27 mouse cellular contexts compared by ENCODE assay signal in genomic region chr4:98555666-98556065, GRCm38 (mm10).
DNase-seq lines count a peak whose midpoint lies in the region; ATAC-seq and TF ChIP-seq lines count a peak whose summit lies in the region.
"Had no signal": no experiment of that assay in that cellular context is flagged by ENCODE, and none has a peak within 500 bp of the region (broad histone marks: within the 10 kb centered on the region; RNA-seq: fewer than 3 reads in every experiment).

No protein-coding gene starts in this region.

- H3K9me3 ChIP-seq in hindbrain, embryonic 13.5 days, result no peaks in the 10 kb centered on the region
- H3K9me3 ChIP-seq in hindbrain, embryonic 11.5 days (ENCODE audit: control insufficient read depth, low read length), result no peaks in the 10 kb centered on the region
- no peaks in the 10 kb centered on the region for H3K9me3 ChIP-seq in forebrain, embryonic 15.5 days
- H3K9me3 ChIP-seq in hindbrain, postnatal 0 days (ENCODE audit: low read length), result no peaks in the 10 kb centered on the region
- H3K9me3 ChIP-seq: embryonic facial prominence, embryonic 15.5 days; heart, embryonic 10.5 days; intestine, embryonic 15.5 days; limb, embryonic 13.5 days; liver, embryonic 12.5 days; neural tube, embryonic 15.5 days had no signal

- DNase-seq in hindbrain, embryonic 11.5 days (ENCODE audit: low spot score), result no peak
- peak; percentile 85 for DNase-seq in brain, embryonic 14.5 days (ENCODE audit: low read depth)
- DNase-seq in hindbrain, postnatal 0 days (ENCODE audit: low spot score), result peak; percentile 43
- no peak for DNase-seq in thymus, postnatal 25 days
- no peak for DNase-seq in heart, adult 2 months
- DNase-seq: adrenal gland, postnatal 10 days; B cell, adult 2 months; cerebellum, adult 8-10 months; gastrocnemius, postnatal 36 days; heart, postnatal 4 days; kidney, postnatal 25 days; layer of hippocampus, postnatal 36 days; lung, adult 18-20 months; lung, postnatal 10 days; thymus, adult 2 months had no signal

- no peak for TF ChIP-seq CTCF in brain, embryonic 14.5 days (IDR thresholded peaks at IDR 0.05; ENCODE audit: borderline replicate concordance, extremely low read depth, insufficient read depth, insufficient read length)
- TF ChIP-seq CTCF in hindbrain, postnatal 0 days (IDR thresholded peaks at IDR 0.05; ENCODE audit: low read depth), result no peak
- TF ChIP-seq CTCF in heart, adult 2 months (IDR thresholded peaks at IDR 0.05), result no peak

- no peak for TF ChIP-seq EP300 in heart, adult 2 months (IDR thresholded peaks at IDR 0.05; ENCODE audit: insufficient read depth, low read depth, low read length)

- peak overlapping the region; percentile 32; the same call in 1 of the 2 replicates for H3K27ac ChIP-seq in hindbrain, embryonic 13.5 days
- H3K27ac ChIP-seq in hindbrain, embryonic 11.5 days (ENCODE audit: low read depth, low read length), result no peak overlapping the region
- peak overlapping the region; percentile 49 for H3K27ac ChIP-seq in forebrain, embryonic 15.5 days (replicated peaks)
- no peak overlapping the region for H3K27ac ChIP-seq in hindbrain, postnatal 0 days
- H3K27ac ChIP-seq in heart, adult 2 months, result no peak overlapping the region
- H3K27ac ChIP-seq: embryonic facial prominence, embryonic 15.5 days; heart, embryonic 10.5 days; intestine, embryonic 15.5 days; limb, embryonic 13.5 days; liver, embryonic 12.5 days; neural tube, embryonic 15.5 days; stomach, postnatal 0 days had no signal

- peak; percentile 62; the same call in 1 of the 2 replicates for ATAC-seq in hindbrain, embryonic 13.5 days (ENCODE audit: low FRiP score)
- ATAC-seq in hindbrain, embryonic 11.5 days (ENCODE audit: low FRiP score), result no peak
- peak; percentile 67 for ATAC-seq in forebrain, embryonic 15.5 days (replicated peaks)
- peak; percentile 50; the same call in 1 of the 2 replicates for ATAC-seq in hindbrain, postnatal 0 days
- ATAC-seq: activated CD4-positive, CD25-positive, alpha-beta regulatory T cell, adult 4 months; intestine, embryonic 15.5 days; liver, embryonic 12.5 days had no signal

- peaks cover 13% of the 10 kb centered on the region for H3K4me1 ChIP-seq in hindbrain, embryonic 13.5 days (replicated peaks)
- H3K4me1 ChIP-seq in hindbrain, embryonic 11.5 days (replicated peaks; ENCODE audit: control insufficient read depth, insufficient read depth, low read length), result no peaks in the 10 kb centered on the region
- H3K4me1 ChIP-seq in forebrain, embryonic 15.5 days, result peaks cover 23% of the 10 kb centered on the region
- no peaks in the 10 kb centered on the region for H3K4me1 ChIP-seq in hindbrain, postnatal 0 days (ENCODE audit: insufficient read depth, low read length)
- no peaks in the 10 kb centered on the region; the same call in 1 of the 2 replicates for H3K4me1 ChIP-seq in heart, adult 2 months (ENCODE audit: control insufficient read depth, insufficient read depth, low read length)
- H3K4me1 ChIP-seq: embryonic facial prominence, embryonic 15.5 days; heart, embryonic 10.5 days; liver, embryonic 12.5 days had no signal

- 69% methylated on average over 2 of the region's 2 CpGs for WGBS in hindbrain, embryonic 13.5 days
- WGBS in hindbrain, embryonic 11.5 days, result 85% methylated on average over 2 of the region's 2 CpGs
- 28% methylated on average over 2 of the region's 2 CpGs for WGBS in forebrain, embryonic 15.5 days
- WGBS in hindbrain, postnatal 0 days, result 57% methylated on average over 2 of the region's 2 CpGs
- WGBS in heart, adult 2 months, result 95% methylated on average over 2 of the region's 2 CpGs

- H3K27me3 ChIP-seq in hindbrain, embryonic 13.5 days, result no peaks in the 10 kb centered on the region
- H3K27me3 ChIP-seq in hindbrain, embryonic 11.5 days (ENCODE audit: control insufficient read depth, insufficient read depth, low read length), result no peaks in the 10 kb centered on the region
- H3K27me3 ChIP-seq in forebrain, embryonic 15.5 days, result no peaks in the 10 kb centered on the region
- no peaks in the 10 kb centered on the region for H3K27me3 ChIP-seq in hindbrain, postnatal 0 days (ENCODE audit: insufficient read depth, low read length)
- H3K27me3 ChIP-seq in heart, adult 2 months (ENCODE audit: control insufficient read depth, insufficient read depth, low read length), result no peaks in the 10 kb centered on the region
- H3K27me3 ChIP-seq: CH12.LX; embryonic facial prominence, embryonic 15.5 days; intestine, embryonic 15.5 days; limb, embryonic 13.5 days; liver, embryonic 12.5 days; neural tube, embryonic 15.5 days had no signal

- H3K36me3 ChIP-seq in hindbrain, embryonic 13.5 days, result no peaks in the 10 kb centered on the region
- no peaks in the 10 kb centered on the region for H3K36me3 ChIP-seq in hindbrain, embryonic 11.5 days (ENCODE audit: control insufficient read depth, insufficient read depth, low read length)
- no peaks in the 10 kb centered on the region for H3K36me3 ChIP-seq in forebrain, embryonic 15.5 days
- H3K36me3 ChIP-seq in hindbrain, postnatal 0 days (ENCODE audit: insufficient read depth, low read length), result no peaks in the 10 kb centered on the region
- no peaks in the 10 kb centered on the region for H3K36me3 ChIP-seq in heart, adult 2 months (ENCODE audit: control insufficient read depth, insufficient read depth, low read length)
- H3K36me3 ChIP-seq: embryonic facial prominence, embryonic 15.5 days; G1E; heart, embryonic 10.5 days; intestine, embryonic 15.5 days; limb, embryonic 13.5 days; liver, embryonic 12.5 days; neural tube, embryonic 15.5 days had no signal

- intact Hi-C loops in heart, adult 2 months (cut with DNase I), result no loop called here

- no peak overlapping the region for H3K4me3 ChIP-seq in hindbrain, embryonic 13.5 days
- no peak overlapping the region for H3K4me3 ChIP-seq in hindbrain, embryonic 11.5 days (ENCODE audit: low read depth, low read length)
- H3K4me3 ChIP-seq in forebrain, embryonic 15.5 days, result no peak overlapping the region
- H3K4me3 ChIP-seq in hindbrain, postnatal 0 days (ENCODE audit: low read length), result no peak overlapping the region
- H3K4me3 ChIP-seq in heart, adult 2 months, result no peak overlapping the region
- H3K4me3 ChIP-seq: embryonic facial prominence, embryonic 15.5 days; heart, embryonic 10.5 days; intestine, embryonic 15.5 days; limb, embryonic 13.5 days; liver, embryonic 12.5 days; neural tube, embryonic 15.5 days had no signal

- no peaks in the 10 kb centered on the region for H3K79me2 ChIP-seq in heart, adult 2 months (replicated peaks; ENCODE audit: control insufficient read depth, insufficient read depth, low read length)

- no peak for TF ChIP-seq POLR2A in brain, embryonic 14.5 days (IDR thresholded peaks at IDR 0.05; ENCODE audit: borderline replicate concordance, extremely low read depth, insufficient read depth, insufficient read length, poor library complexity, severe bottlenecking)
- no peak for TF ChIP-seq POLR2A in heart, adult 2 months (IDR thresholded peaks at IDR 0.05; ENCODE audit: insufficient read depth, low read depth, low read length)

- no peak overlapping the region for H3K4me2 ChIP-seq in hindbrain, embryonic 13.5 days
- H3K4me2 ChIP-seq in hindbrain, embryonic 11.5 days (replicated peaks; ENCODE audit: low read depth, low read length), result no peak overlapping the region
- H3K4me2 ChIP-seq in forebrain, embryonic 15.5 days (replicated peaks), result no peak overlapping the region
- no peak overlapping the region for H3K4me2 ChIP-seq in hindbrain, postnatal 0 days (ENCODE audit: low read depth, low read length)
- H3K4me2 ChIP-seq: embryonic facial prominence, embryonic 15.5 days; intestine, embryonic 15.5 days; limb, embryonic 13.5 days; liver, embryonic 12.5 days; neural tube, embryonic 15.5 days had no signal

- H3K9ac ChIP-seq in hindbrain, embryonic 13.5 days, result no peak overlapping the region
- no peak overlapping the region for H3K9ac ChIP-seq in hindbrain, embryonic 11.5 days (ENCODE audit: low read depth, low read length)
- H3K9ac ChIP-seq in forebrain, embryonic 15.5 days (replicated peaks), result no peak overlapping the region
- H3K9ac ChIP-seq in hindbrain, postnatal 0 days (replicated peaks; ENCODE audit: low read length), result no peak overlapping the region
- H3K9ac ChIP-seq in heart, adult 2 months (ENCODE audit: low read depth, low read length), result no peak overlapping the region
- H3K9ac ChIP-seq: embryonic facial prominence, embryonic 15.5 days; intestine, embryonic 15.5 days; limb, embryonic 13.5 days; liver, embryonic 12.5 days; neural tube, embryonic 15.5 days had no signal

Comparison
In these comparisons a context has a peak if more than half of its experiments do, and no peak if none do; other contexts are left out.
1. H3K27ac ChIP-seq: peak in hindbrain, embryonic 13.5 days (single experiment) and forebrain, embryonic 15.5 days (single experiment); none in hindbrain, embryonic 11.5 days (single experiment), hindbrain, postnatal 0 days (single experiment) and heart, adult 2 months (single experiment).
2. DNase-seq: peak in brain, embryonic 14.5 days (single experiment) and hindbrain, postnatal 0 days (single experiment); none in hindbrain, embryonic 11.5 days (single experiment), thymus, postnatal 25 days (single experiment) and heart, adult 2 months (0 of 2).